Mouse (Mus musculus): ENCODE measurements around the gene Rab6b. TPM values are rescaled to one million over a fixed set of nuclear protein-coding genes. Genes with fewer than 3 reads are reported as not detected.

The Rab6b gene
- total and polyA plus RNA-seq, 2 experiments, result 0.02 to 0.37 TPM

DNA sequence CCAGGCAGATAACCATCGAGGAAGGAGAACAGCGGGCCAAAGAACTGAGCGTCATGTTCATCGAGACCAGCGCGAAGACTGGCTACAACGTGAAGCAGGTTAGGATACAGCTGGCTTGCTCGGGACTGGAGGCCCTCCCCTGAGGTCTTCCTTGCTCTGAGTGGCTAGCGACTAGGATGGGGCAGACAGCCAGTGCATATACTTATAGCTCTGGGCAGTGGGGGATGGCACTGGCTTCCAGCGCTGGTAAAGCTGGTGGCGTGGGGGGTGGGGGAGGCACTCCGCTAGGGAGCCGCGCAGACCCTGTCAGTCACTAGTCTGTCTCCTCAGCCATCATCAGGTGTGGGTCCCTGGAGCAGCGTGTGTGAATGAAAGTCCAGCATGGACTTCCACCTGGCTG is 52.2 kb downstream of the Rab6b start:
- TF ChIP-seq CTCF (IDR thresholded peaks at IDR 0.05; ENCODE audit: low read depth, low read length) (no peak), POLR2A (IDR thresholded peaks at IDR 0.05; ENCODE audit: extremely low read depth, insufficient read depth, low read length) (no peak)
- Histone ChIP-seq H3K27me3 (ENCODE audit: control insufficient read depth, insufficient read depth, low read length) (no peaks in the 10 kb centered on the region), H3K27ac (replicated peaks; ENCODE audit: insufficient read depth, low read depth, low read length) (no peak overlapping the region), H3K9ac (ENCODE audit: low read depth, low read length) (no peak overlapping the region), H3K79me2 (ENCODE audit: control insufficient read depth, insufficient read depth, low read length) (no peaks in the 10 kb centered on the region), H3K4me1 (ENCODE audit: control insufficient read depth, insufficient read depth, low read length) (no peaks in the 10 kb centered on the region), H3K36me3 (ENCODE audit: control insufficient read depth, insufficient read depth, low read length) (no peaks in the 10 kb centered on the region), H3K4me3 (ENCODE audit: insufficient read depth, low read depth, low read length) (no peak overlapping the region)
- 77% methylated on average over 15 of the region's 15 CpGs for WGBS
- no peak for DNase-seq (ENCODE audit: extremely low read depth, low read depth, low spot score)

DNA sequence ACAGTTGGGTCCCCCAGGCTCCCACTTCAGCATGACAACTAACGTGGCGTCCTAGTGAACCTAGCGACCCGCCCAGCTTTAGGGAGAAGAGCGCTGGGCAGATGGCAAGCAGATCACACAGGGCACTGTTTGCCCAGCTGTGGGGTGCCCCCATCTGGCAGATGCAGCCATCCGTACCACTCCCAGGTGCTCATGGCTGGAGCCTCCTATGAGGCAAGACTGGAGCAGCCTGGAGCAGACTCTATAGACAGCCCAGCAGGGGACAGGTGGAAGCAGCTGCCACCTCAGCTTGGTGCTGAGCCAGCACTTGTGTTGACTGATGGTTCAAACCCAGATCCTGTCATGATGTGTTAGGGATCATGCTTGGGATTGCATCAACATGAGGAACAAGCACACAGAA is 56.5 kb downstream of the Rab6b start:
- H3K36me3 ChIP-seq (ENCODE audit: control insufficient read depth, insufficient read depth, low read length), result no peaks in the 10 kb centered on the region
- H3K27ac ChIP-seq (replicated peaks; ENCODE audit: insufficient read depth, low read depth, low read length), result no peak overlapping the region
- 82% methylated on average over 6 of the region's 6 CpGs for WGBS
- no peaks in the 10 kb centered on the region for H3K27me3 ChIP-seq (ENCODE audit: control insufficient read depth, insufficient read depth, low read length)
- H3K9ac ChIP-seq (ENCODE audit: low read depth, low read length), result no peak overlapping the region
- H3K4me1 ChIP-seq (ENCODE audit: control insufficient read depth, insufficient read depth, low read length), result no peaks in the 10 kb centered on the region
- no peak for DNase-seq (ENCODE audit: extremely low read depth, low read depth, low spot score)
- no peak overlapping the region for H3K4me3 ChIP-seq (ENCODE audit: insufficient read depth, low read depth, low read length)
- no peaks in the 10 kb centered on the region for H3K79me2 ChIP-seq (ENCODE audit: control insufficient read depth, insufficient read depth, low read length)
- TF ChIP-seq CTCF (IDR thresholded peaks at IDR 0.05; ENCODE audit: low read depth, low read length) (no peak), POLR2A (IDR thresholded peaks at IDR 0.05; ENCODE audit: extremely low read depth, insufficient read depth, low read length) (no peak)

DNA sequence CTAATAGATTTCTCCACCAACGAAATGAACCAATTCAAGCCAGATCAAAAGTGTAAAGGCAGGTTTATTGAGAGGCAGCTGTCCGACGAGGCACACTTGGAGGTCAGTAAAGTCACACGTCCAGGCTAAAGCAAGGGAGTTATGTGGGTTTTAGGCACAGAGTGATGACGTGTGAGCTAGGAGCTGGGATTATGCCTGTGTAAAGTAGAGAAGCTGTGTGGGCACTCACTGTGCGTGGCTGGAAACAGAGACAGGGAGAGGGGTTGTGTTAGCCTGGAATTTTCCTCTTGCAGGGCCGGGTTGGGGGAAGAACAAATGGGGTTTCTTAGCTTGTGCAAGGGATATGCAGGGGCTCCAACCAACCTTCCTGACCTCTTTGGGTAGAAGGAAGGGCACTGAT is 57.2 kb downstream of the Rab6b start:
- WGBS, result 66% methylated on average over 7 of the region's 7 CpGs
- no peak for TF ChIP-seq CTCF (IDR thresholded peaks at IDR 0.05; ENCODE audit: low read depth, low read length)
- no peak for TF ChIP-seq POLR2A (IDR thresholded peaks at IDR 0.05; ENCODE audit: extremely low read depth, insufficient read depth, low read length)
- no peak overlapping the region for H3K4me3 ChIP-seq (ENCODE audit: insufficient read depth, low read depth, low read length)
- no peaks in the 10 kb centered on the region for H3K79me2 ChIP-seq (ENCODE audit: control insufficient read depth, insufficient read depth, low read length)
- H3K36me3 ChIP-seq (ENCODE audit: control insufficient read depth, insufficient read depth, low read length), result no peaks in the 10 kb centered on the region
- H3K4me1 ChIP-seq (ENCODE audit: control insufficient read depth, insufficient read depth, low read length), result no peaks in the 10 kb centered on the region
- H3K27me3 ChIP-seq (ENCODE audit: control insufficient read depth, insufficient read depth, low read length), result no peaks in the 10 kb centered on the region
- no peak overlapping the region for H3K9ac ChIP-seq (ENCODE audit: low read depth, low read length)
- H3K27ac ChIP-seq (replicated peaks; ENCODE audit: insufficient read depth, low read depth, low read length), result no peak overlapping the region
- DNase-seq (ENCODE audit: extremely low read depth, low read depth, low spot score), result no peak

DNA sequence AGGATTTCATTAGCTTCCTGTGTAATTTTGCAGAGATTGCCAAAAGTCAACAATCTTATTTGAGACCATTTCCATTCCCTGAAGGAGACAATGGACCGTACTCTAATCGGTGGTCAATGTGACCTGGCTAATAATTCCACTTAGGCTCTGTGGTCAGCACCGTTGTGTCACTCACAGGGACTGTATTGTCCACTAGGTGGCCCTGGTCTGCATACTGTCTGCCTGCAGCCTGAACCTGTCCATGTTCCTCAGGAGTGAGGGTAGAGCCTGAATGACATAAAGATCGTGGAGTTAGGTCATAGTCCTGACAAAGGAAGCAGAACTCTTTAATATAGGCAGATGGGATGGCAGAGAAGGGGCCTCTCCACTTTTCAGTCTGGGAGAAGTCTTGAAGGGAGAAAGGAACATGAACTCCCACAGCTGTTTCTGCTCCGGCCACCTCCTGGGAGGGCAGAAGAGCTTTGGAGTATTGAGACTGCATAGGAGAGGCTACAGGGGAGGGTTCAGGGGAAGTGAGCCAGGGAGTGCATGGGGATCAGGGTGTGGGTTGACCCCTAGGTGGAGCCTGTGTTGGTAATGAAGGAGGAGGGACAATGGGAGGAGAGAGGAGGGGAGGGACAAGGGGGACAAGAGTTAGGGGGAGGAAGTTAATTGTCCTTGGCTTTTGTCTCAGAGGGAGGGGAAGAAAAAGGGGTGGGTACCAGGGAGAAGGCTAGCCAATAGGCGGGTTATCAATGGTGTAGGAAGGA is 63.4 kb downstream of the Rab6b start:
- Histone ChIP-seq H3K27me3 (ENCODE audit: control insufficient read depth, insufficient read depth, low read length) (no peaks in the 10 kb centered on the region), H3K9ac (ENCODE audit: low read depth, low read length) (no peak overlapping the region), H3K4me1 (ENCODE audit: control insufficient read depth, insufficient read depth, low read length) (no peaks in the 10 kb centered on the region), H3K36me3 (ENCODE audit: control insufficient read depth, insufficient read depth, low read length) (no peaks in the 10 kb centered on the region), H3K27ac (replicated peaks; ENCODE audit: insufficient read depth, low read depth, low read length) (no peak overlapping the region), H3K79me2 (ENCODE audit: control insufficient read depth, insufficient read depth, low read length) (no peaks in the 10 kb centered on the region), H3K4me3 (ENCODE audit: insufficient read depth, low read depth, low read length) (no peak overlapping the region)
- DNase-seq (ENCODE audit: extremely low read depth, low read depth, low spot score), result peak; percentile 47
- 49% methylated on average over 6 of the region's 6 CpGs for WGBS
- no peak for TF ChIP-seq POLR2A (IDR thresholded peaks at IDR 0.05; ENCODE audit: extremely low read depth, insufficient read depth, low read length)
- TF ChIP-seq CTCF (IDR thresholded peaks at IDR 0.05; ENCODE audit: low read depth, low read length), result peak; percentile 84

DNA sequence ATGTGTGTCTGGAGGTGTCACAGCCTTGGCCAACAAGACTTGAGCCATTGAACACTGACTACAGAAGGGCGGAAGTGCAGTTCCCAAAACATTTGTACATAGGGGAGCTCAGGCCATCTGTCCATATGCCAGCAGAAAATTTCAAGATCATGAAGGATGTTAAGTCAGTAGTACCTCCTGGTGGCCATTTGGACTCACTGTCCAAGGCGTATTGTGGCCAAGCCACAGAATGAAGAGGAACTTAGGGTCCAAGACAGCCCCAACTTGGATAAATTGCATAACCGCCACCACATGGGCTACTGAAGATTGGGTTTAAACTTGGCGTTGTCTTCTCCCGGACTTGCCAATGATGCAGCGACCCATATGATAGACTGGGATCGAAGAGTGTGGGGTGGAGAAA is 64.1 kb downstream of the Rab6b start:
- Histone ChIP-seq H3K27me3 (ENCODE audit: control insufficient read depth, insufficient read depth, low read length) (no peaks in the 10 kb centered on the region), H3K36me3 (ENCODE audit: control insufficient read depth, insufficient read depth, low read length) (no peaks in the 10 kb centered on the region), H3K27ac (replicated peaks; ENCODE audit: insufficient read depth, low read depth, low read length) (no peak overlapping the region), H3K4me3 (ENCODE audit: insufficient read depth, low read depth, low read length) (no peak overlapping the region), H3K79me2 (ENCODE audit: control insufficient read depth, insufficient read depth, low read length) (no peaks in the 10 kb centered on the region), H3K4me1 (ENCODE audit: control insufficient read depth, insufficient read depth, low read length) (no peaks in the 10 kb centered on the region), H3K9ac (ENCODE audit: low read depth, low read length) (no peak overlapping the region)
- no peak for TF ChIP-seq CTCF (IDR thresholded peaks at IDR 0.05; ENCODE audit: low read depth, low read length)
- no peak for TF ChIP-seq POLR2A (IDR thresholded peaks at IDR 0.05; ENCODE audit: extremely low read depth, insufficient read depth, low read length)
- DNase-seq (ENCODE audit: extremely low read depth, low read depth, low spot score), result no peak
- 94% methylated on average over 7 of the region's 7 CpGs for WGBS

DNA sequence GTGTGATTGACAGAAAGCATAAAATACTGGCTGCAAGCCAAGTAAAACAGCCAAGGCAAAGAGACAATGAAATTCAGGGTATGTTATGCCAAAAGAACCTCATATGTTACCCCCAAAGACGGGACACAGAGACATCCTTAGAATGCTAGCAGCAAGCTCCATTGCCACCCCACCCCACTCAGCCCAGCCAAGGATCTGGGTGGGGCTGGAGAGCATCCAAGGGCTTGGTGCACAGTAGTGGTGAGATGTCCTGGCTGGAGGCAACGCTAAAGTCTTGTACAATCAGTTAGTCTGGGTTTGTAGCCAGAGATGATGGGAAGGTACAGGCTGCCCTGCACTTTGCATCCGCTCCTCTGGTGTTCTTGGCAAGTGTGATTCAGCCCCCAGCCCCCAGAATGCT is 68.7 kb downstream of the Rab6b start:
- Histone ChIP-seq H3K4me1 (ENCODE audit: control insufficient read depth, insufficient read depth, low read length) (no peaks in the 10 kb centered on the region), H3K27me3 (ENCODE audit: control insufficient read depth, insufficient read depth, low read length) (no peaks in the 10 kb centered on the region), H3K36me3 (ENCODE audit: control insufficient read depth, insufficient read depth, low read length) (no peaks in the 10 kb centered on the region), H3K4me3 (ENCODE audit: insufficient read depth, low read depth, low read length) (no peak overlapping the region), H3K79me2 (ENCODE audit: control insufficient read depth, insufficient read depth, low read length) (no peaks in the 10 kb centered on the region), H3K27ac (replicated peaks; ENCODE audit: insufficient read depth, low read depth, low read length) (no peak overlapping the region), H3K9ac (ENCODE audit: low read depth, low read length) (no peak overlapping the region)
- WGBS, result 54% methylated on average over 3 of the region's 3 CpGs
- no peak for DNase-seq (ENCODE audit: extremely low read depth, low read depth, low spot score)
- TF ChIP-seq CTCF (IDR thresholded peaks at IDR 0.05; ENCODE audit: low read depth, low read length) (no peak), POLR2A (IDR thresholded peaks at IDR 0.05; ENCODE audit: extremely low read depth, insufficient read depth, low read length) (no peak)
